Mouse (Mus musculus) heart, postnatal 10 days (tissue): Measurements from ENCODE around the gene Prg4. TPM values are rescaled to one million over a fixed set of nuclear protein-coding genes. Genes with fewer than 3 reads are reported as not detected.

Source experiments
- DNase-seq, 2 experiments: peaks; one replicate each; pipeline ENCODE4 v3.0.0; 2021
- intact Hi-C: fragments of 180-260 bp; cut with DNase I; formaldehyde crosslinking; loops from one replicate; pipeline ENCODE4 v1.15.1; 2025
- total RNA-seq, 2 experiments: library from RNA; stranded (reverse); gene quantifications; 2 replicates each; pipeline ENCODE4 v1.2.3; 2021

Gene Prg4
- total RNA-seq, 2 experiments from 2014 or later = 1.9 to 6.9 TPM

DNA sequence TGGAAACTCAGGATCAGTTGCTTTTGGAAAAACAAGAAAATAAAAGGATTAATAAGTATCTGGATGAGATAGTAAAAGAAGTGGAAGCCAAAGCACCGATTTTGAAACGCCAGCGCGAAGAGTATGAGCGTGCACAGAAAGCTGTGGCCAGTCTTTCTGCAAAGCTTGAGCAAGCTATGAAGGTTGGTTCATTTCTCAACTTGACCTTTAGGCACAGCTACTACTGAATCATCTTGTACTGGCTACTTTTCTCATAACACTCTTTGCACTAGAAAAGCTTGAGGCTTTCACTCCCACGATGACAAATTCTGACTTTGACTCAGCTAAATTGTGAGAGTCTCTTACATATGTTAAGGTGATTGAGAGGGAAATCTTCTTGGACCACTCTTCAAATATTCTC, 56.0 kb downstream of the Prg4 start:
- intact Hi-C loops = loop anchor here (5.0 kb wide), 1 partner anchor 32 kb away; no protein-coding TSS in a partner anchor

DNA sequence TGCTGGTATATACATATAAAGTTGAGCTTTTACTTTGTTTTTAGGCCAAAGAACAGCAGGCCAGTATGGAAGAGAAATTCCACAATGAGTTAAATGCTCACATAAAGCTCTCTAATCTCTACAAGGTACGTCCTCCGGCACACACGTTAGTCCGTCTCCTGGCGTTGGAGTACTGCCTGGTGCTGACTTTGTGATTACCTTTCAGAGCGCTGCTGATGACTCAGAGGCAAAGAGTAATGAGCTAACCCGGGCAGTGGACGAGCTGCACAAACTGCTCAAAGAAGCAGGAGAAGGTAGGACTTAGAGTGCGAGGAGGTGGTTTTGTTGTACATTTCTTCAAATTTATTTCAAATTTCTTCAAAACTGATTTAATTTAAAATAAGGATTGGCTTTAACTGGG, 58.7 kb downstream of the Prg4 start:
- intact Hi-C loops = loop anchor here (5.0 kb wide), 1 partner anchor 35 kb away; no protein-coding TSS in a partner anchor
- peak; percentile 32 to 50 for DNase-seq

More for the DNA sequence above, 56.0 kb downstream of the Prg4 start:
- DNase-seq = no peak

DNA sequence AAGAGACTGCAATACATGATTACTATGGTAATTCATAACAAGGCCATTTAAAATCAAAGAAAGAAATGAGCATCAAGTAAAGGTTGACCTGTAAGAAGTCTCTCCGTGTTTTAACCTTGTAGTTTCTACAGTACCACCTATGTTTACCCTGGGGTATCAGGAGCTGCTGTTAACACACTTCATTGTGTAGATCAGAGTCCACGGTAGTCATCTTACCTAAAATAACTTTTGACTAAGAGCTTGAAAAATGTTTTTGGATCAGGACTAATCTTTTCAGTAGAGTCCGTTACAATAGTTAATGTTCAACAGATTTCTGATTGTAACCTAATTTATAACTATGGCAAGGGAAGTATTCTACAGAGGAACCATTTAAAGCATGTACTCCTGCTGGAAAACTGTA, 61.4 kb downstream of the Prg4 start:
- DNase-seq = no peak
- intact Hi-C loops = no loop called here

DNA sequence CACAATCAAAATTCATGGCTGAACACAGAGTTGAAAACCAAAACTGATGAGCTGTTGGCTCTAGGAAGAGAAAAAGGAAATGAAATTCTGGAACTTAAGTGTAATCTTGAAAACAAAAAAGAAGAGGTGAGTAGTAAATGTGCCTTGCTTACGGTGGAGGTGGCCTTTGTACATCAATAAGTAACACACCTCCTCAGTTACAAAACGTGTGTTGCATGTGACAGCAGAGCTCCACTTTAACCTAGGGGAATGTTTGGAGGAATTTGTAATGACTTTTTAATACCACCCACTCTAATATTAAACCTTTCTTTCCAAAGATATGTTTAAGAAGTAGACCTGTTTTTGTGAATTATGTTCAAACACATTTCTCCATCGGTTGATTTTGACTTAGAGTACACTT, 62.1 kb downstream of the Prg4 start:
- intact Hi-C loops = no loop called here
- DNase-seq = no peak

Other genes starting within 250 kb of the Prg4 start
- not detected for gene Pdc, start 146.7 kb downstream of the Prg4 start, total RNA-seq
- 100 to 1,000 TPM; 137 to 147 TPM for gene Tpr, start 73.3 kb downstream of the Prg4 start, total RNA-seq
- 10 to 100 TPM; 24.2 to 27.1 TPM for gene Odr4, start 73.1 kb downstream of the Prg4 start, total RNA-seq